Mouse (Mus musculus) heart, adult 11 months (tissue): ENCODE results near the gene Ypel3.

Experiments used
- DNase-seq: peaks from one replicate; pipeline ENCODE4 v3.0.0; 2022

Gene Ypel3

GRCm38 (mm10) chr7:126794271-126794605 is 17.5 kb downstream of the Ypel3 start:
- DNase-seq = no peak

GRCm38 (mm10) chr7:126795387-126796317 is 18.9 kb downstream of the Ypel3 start:
- peak; percentile 93 for DNase-seq

- DNase-seq = peak; percentile 93
Measured at GRCm38 (mm10) chr7:126796350-126796932, 19.7 kb downstream of the Ypel3 start.

GRCm38 (mm10) chr7:126797411-126798126 is 20.8 kb downstream of the Ypel3 start, which contains the start of gene Fam57b:
Gene Fam57b, plus strand, starts transcription at chr7:126797668.
- DNase-seq = peak; percentile 98

GRCm38 (mm10) chr7:126798127-126799049 is 21.6 kb downstream of the Ypel3 start:
- DNase-seq = peak; percentile 95

- peak; percentile 100 for DNase-seq
Measured at GRCm38 (mm10) chr7:126799050-126799467, 22.3 kb downstream of the Ypel3 start.

- peak; percentile 98 for DNase-seq
Measured at GRCm38 (mm10) chr7:126799468-126800268, 22.9 kb downstream of the Ypel3 start.

- peak; percentile 95 for DNase-seq
Measured at GRCm38 (mm10) chr7:126800269-126801056, 23.7 kb downstream of the Ypel3 start.

GRCm38 (mm10) chr7:126801057-126801422 is 24.3 kb downstream of the Ypel3 start:
- DNase-seq = no peak

- no peak for DNase-seq
Measured at GRCm38 (mm10) chr7:126802134-126802889, 25.6 kb downstream of the Ypel3 start.

- no peak for DNase-seq
Measured at GRCm38 (mm10) chr7:126803181-126803580, 26.4 kb downstream of the Ypel3 start.

GRCm38 (mm10) chr7:126803751-126804150 is 27.0 kb downstream of the Ypel3 start:
- DNase-seq = no peak

GRCm38 (mm10) chr7:126806956-126807355 is 30.2 kb downstream of the Ypel3 start:
- DNase-seq = no peak

GRCm38 (mm10) chr7:126807405-126807804 is 30.6 kb downstream of the Ypel3 start:
- no peak for DNase-seq

GRCm38 (mm10) chr7:126808703-126809455 is 32.1 kb downstream of the Ypel3 start:
- DNase-seq = peak; percentile 99

GRCm38 (mm10) chr7:126809723-126810369 is 33.1 kb downstream of the Ypel3 start:
- no peak for DNase-seq

- DNase-seq = peak; percentile 82
Measured at GRCm38 (mm10) chr7:126815726-126816222, 39.0 kb downstream of the Ypel3 start.

GRCm38 (mm10) chr7:126816494-126816893 is 39.7 kb downstream of the Ypel3 start:
- DNase-seq = peak; percentile 98
